Mouse (Mus musculus): ENCODE data around the gene Serpina5. TPM values are rescaled to one million over a fixed set of nuclear protein-coding genes. Genes with fewer than 3 reads are reported as not detected.

Gene Serpina5
- polyA plus RNA-seq (2016; fragmentation: Nextera tagmentation; extraction: Ambion mirVana) = not detected in 2 replicates

DNA sequence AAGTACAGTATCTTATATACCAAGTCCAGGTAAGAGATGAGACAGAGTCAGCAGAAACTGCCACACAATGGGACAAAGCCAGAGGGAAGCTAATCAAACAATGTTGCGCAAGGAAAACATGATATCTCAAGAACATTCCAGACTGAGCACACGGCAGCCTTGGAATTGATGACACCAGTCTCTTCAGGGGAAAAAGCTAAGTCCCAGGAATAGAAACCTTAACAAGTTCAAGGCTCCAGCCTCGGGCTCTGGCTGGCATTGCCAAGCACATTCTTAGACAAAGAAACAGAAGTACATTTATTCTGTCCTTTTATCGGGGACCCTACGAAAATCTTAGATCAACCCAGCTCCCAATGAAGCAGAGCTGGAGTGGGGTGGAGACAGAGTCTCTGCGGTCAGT, at the start of gene Serpina5:
Serpina5 (plus strand) TSS at position 346 of the 400 bp plus-strand sequence.
- H3K36me3 ChIP-seq = no peaks in the 10 kb centered on the region
- H3K9ac ChIP-seq (replicated peaks) = no peak within 1 kb of the TSS
- no peaks in the 10 kb centered on the region for H3K27me3 ChIP-seq
- no peaks in the 10 kb centered on the region for H3K4me1 ChIP-seq
- no peaks in the 10 kb centered on the region for H3K9me3 ChIP-seq
- no peak for ATAC-seq (ENCODE audit: low FRiP score, low read depth)
- H3K27ac ChIP-seq (replicated peaks) = no peak within 1 kb of the TSS
- no peak within 1 kb of the TSS for H3K4me3 ChIP-seq
- 86% methylated on average over 6 of the region's 6 CpGs for WGBS
- H3K4me2 ChIP-seq (replicated peaks) = no peak within 1 kb of the TSS

DNA sequence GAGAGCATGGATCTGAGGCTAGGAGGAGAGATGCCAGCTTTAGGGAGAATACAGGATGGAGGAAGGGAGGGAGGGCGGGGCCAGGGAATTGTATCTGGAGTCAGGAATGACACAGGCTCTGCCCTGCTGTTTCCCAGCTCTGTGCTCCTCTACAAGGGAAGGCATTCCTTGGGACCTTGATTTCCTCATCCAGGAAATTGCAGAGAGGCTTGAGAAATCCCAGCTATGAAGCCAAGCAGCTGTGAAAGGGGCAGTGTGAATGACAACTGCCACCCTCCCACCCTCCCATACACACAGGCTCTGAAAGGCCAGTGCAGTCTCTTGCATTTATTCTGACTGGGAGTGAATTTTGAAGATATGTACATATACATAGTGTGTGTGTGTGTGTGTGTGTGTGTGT, 46.9 kb upstream of the Serpina5 start:
- Histone ChIP-seq H3K36me3 (no peaks in the 10 kb centered on the region), H3K9ac (replicated peaks) (no peak overlapping the region), H3K27ac (replicated peaks) (no peak overlapping the region), H3K4me1 (no peaks in the 10 kb centered on the region), H3K4me2 (replicated peaks) (no peak overlapping the region), H3K27me3 (no peaks in the 10 kb centered on the region), H3K9me3 (no peaks in the 10 kb centered on the region), H3K4me3 (no peak overlapping the region)
- ATAC-seq (ENCODE audit: low FRiP score, low read depth) = no peak
- WGBS = 25% methylated on average over 1 of the region's 1 CpGs

DNA sequence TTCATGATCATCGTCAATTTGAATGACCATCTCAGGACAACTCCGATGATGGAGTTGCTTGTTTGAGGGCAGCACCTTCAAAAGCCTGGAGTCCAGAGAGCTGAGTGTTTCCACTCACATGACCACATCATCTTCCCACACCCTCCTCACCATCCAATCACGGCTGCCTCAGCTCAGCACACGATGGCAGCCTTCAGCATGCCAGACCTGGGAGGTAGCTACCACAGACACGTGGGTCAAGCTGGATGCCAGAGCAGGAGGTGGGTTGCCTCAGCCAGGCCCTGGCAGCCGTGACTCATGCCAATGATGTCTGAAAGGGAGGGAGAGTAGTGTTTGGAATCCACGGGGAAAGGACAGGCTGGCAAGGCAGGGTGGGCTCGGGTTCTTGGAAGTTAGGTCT, 45.2 kb upstream of the Serpina5 start:
- Histone ChIP-seq H3K9me3 (no peaks in the 10 kb centered on the region), H3K4me1 (no peaks in the 10 kb centered on the region), H3K36me3 (no peaks in the 10 kb centered on the region), H3K9ac (replicated peaks) (no peak overlapping the region), H3K4me2 (replicated peaks) (no peak overlapping the region), H3K27ac (replicated peaks) (no peak overlapping the region), H3K27me3 (no peaks in the 10 kb centered on the region), H3K4me3 (no peak overlapping the region)
- WGBS = 86% methylated on average over 8 of the region's 8 CpGs
- ATAC-seq (ENCODE audit: low FRiP score, low read depth) = no peak

DNA sequence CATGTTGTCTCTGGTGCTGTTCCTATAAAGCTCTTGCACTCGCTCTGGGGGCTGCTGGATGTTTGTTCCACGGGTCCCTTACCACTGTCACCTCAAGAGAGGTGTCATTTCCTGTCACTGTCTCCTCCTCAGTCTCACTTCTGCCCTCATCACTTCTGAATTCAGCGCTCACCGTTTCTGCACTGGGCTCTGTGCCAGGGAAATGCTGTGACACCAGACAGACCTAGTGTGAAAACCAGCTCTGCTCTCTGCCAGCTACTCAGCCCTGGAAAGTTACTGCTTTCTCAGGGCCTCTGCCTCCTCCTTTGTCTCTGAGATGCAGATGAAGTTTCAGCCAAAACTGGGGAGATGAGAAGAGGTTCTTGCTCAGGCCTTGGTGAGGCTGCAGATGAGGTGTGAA, 43.9 kb upstream of the Serpina5 start:
- ATAC-seq (ENCODE audit: low FRiP score, low read depth) = no peak
- H3K36me3 ChIP-seq = no peaks in the 10 kb centered on the region
- H3K27me3 ChIP-seq = no peaks in the 10 kb centered on the region
- 62% methylated on average over 4 of the region's 4 CpGs for WGBS
- no peak overlapping the region for H3K27ac ChIP-seq (replicated peaks)
- no peak overlapping the region for H3K4me2 ChIP-seq (replicated peaks)
- no peaks in the 10 kb centered on the region for H3K4me1 ChIP-seq
- H3K9me3 ChIP-seq = no peaks in the 10 kb centered on the region
- H3K4me3 ChIP-seq = no peak overlapping the region
- H3K9ac ChIP-seq (replicated peaks) = no peak overlapping the region

DNA sequence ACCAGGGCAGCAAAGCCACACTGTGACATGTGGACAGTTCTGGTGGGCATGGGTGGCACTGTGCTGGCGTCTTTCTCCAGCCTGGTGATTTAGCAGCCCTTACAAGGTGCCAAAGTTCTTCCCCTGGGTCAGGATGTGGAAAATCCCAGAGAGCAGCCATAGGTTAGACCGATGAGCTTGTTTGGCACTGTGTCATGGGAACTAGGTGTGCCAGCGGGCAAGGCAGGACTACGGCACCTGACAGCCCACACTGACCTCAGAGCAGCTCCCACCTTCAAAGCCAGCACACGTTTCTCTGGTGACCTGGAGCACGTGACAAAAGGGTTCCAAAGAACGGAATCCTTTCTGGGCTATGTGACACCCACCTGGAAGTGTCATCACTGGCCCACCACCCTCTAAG, 43.4 kb upstream of the Serpina5 start:
- Histone ChIP-seq H3K9me3 (no peaks in the 10 kb centered on the region), H3K27me3 (no peaks in the 10 kb centered on the region), H3K4me1 (no peaks in the 10 kb centered on the region), H3K4me3 (no peak overlapping the region), H3K9ac (replicated peaks) (no peak overlapping the region), H3K4me2 (replicated peaks) (no peak overlapping the region), H3K27ac (replicated peaks) (no peak overlapping the region), H3K36me3 (no peaks in the 10 kb centered on the region)
- WGBS = 86% methylated on average over 7 of the region's 7 CpGs
- no peak for ATAC-seq (ENCODE audit: low FRiP score, low read depth)

DNA sequence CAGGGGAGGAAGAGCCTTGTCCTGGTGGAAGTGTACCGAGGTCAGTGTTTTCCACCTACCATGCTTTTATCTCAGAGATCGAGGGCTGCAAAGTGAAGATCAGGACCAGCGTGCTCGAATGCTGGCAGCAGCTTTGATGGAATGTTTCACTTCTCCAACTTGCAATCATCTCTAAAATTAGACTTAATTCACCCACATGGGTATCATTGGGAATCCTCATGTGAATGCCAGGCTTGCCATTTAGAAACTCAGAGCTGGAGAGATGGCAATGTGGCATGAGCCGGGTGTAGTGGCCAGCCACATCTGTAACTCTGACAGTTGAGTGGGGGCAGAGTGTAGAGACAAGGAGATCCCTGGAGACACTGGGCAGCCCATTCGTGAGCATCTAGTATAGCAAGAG, 40.8 kb upstream of the Serpina5 start:
- no peak overlapping the region for H3K9ac ChIP-seq (replicated peaks)
- H3K9me3 ChIP-seq = no peaks in the 10 kb centered on the region
- no peak for ATAC-seq (ENCODE audit: low FRiP score, low read depth)
- no peak overlapping the region for H3K4me3 ChIP-seq
- no peaks in the 10 kb centered on the region for H3K36me3 ChIP-seq
- WGBS = 83% methylated on average over 6 of the region's 6 CpGs
- H3K27ac ChIP-seq (replicated peaks) = no peak overlapping the region
- no peak overlapping the region for H3K4me2 ChIP-seq (replicated peaks)
- no peaks in the 10 kb centered on the region for H3K27me3 ChIP-seq
- H3K4me1 ChIP-seq = no peaks in the 10 kb centered on the region

DNA sequence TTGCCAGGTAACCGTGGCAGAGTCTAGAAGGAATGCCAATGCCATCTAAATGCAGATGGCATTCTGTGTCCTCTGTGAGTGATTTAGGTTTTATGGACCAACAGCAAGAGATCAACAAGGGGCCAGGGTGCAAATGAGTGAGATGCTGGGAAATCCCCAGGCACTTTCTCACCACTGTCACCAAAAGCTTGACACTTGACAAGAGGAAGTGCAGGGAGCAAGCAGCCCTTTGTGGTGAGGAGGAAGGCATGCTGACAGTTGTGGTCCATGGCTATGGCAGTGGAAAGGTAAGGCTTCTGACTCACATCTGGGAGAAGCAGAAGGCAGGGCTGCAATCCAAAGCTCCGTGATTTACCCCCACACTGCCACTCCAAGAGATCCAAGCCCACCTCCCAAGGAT, 39.1 kb upstream of the Serpina5 start:
- no peaks in the 10 kb centered on the region for H3K9me3 ChIP-seq
- H3K27me3 ChIP-seq = no peaks in the 10 kb centered on the region
- 55% methylated on average over 2 of the region's 2 CpGs for WGBS
- no peaks in the 10 kb centered on the region for H3K36me3 ChIP-seq
- H3K4me3 ChIP-seq = no peak overlapping the region
- H3K4me2 ChIP-seq (replicated peaks) = no peak overlapping the region
- no peak overlapping the region for H3K9ac ChIP-seq (replicated peaks)
- H3K27ac ChIP-seq (replicated peaks) = no peak overlapping the region
- H3K4me1 ChIP-seq = no peaks in the 10 kb centered on the region
- no peak for ATAC-seq (ENCODE audit: low FRiP score, low read depth)

DNA sequence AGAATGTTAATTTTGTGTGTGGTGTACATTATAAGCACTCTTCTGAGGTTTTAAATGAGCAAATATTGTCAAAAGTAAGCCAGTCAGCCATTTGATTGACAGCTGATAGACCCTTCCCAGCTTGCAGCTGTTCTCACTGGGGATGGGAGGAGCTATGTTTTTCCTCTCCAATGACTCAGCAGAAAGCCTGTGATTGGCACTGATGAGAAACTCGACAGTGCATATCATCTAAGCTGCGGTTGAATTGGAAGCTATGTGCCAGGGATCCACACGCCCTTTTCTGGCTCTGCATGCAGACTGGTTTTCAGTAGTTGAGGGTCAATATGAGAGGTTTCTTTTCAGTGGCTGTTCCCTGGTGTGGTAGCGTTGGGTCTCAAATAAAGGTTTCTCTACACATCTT, 36.4 kb upstream of the Serpina5 start:
- no peak for ATAC-seq (ENCODE audit: low FRiP score, low read depth)
- no peaks in the 10 kb centered on the region for H3K36me3 ChIP-seq
- no peak overlapping the region for H3K4me3 ChIP-seq
- H3K27ac ChIP-seq (replicated peaks) = no peak overlapping the region
- WGBS = 55% methylated on average over 4 of the region's 4 CpGs
- H3K9me3 ChIP-seq = no peaks in the 10 kb centered on the region
- H3K4me2 ChIP-seq (replicated peaks) = no peak overlapping the region
- H3K9ac ChIP-seq (replicated peaks) = no peak overlapping the region
- H3K27me3 ChIP-seq = no peaks in the 10 kb centered on the region
- no peaks in the 10 kb centered on the region for H3K4me1 ChIP-seq

DNA sequence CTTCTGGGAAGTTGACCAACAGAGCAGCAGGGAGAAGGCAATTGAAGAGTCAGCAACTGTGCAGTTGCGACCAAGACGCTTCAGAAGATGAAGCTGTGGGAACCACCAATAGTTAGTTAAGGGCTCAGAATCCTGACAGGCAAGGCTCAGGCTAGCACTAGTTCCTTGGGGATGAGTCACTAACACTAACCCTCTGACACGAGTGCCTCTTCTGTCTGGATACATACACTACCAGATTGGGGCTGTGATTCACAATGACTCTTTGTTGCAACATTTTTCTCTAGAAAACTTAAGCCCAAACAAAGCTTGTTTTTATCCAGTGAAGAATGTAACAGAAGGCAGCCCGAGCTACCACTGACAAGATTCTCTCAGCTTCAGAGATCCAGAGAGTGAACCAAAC, 35.9 kb upstream of the Serpina5 start:
- no peak overlapping the region for H3K4me2 ChIP-seq (replicated peaks)
- H3K27me3 ChIP-seq = no peaks in the 10 kb centered on the region
- no peak overlapping the region for H3K9ac ChIP-seq (replicated peaks)
- no peaks in the 10 kb centered on the region for H3K4me1 ChIP-seq
- H3K9me3 ChIP-seq = no peaks in the 10 kb centered on the region
- no peaks in the 10 kb centered on the region for H3K36me3 ChIP-seq
- WGBS = 86% methylated on average over 4 of the region's 4 CpGs
- H3K27ac ChIP-seq (replicated peaks) = no peak overlapping the region
- ATAC-seq (ENCODE audit: low FRiP score, low read depth) = no peak
- no peak overlapping the region for H3K4me3 ChIP-seq

DNA sequence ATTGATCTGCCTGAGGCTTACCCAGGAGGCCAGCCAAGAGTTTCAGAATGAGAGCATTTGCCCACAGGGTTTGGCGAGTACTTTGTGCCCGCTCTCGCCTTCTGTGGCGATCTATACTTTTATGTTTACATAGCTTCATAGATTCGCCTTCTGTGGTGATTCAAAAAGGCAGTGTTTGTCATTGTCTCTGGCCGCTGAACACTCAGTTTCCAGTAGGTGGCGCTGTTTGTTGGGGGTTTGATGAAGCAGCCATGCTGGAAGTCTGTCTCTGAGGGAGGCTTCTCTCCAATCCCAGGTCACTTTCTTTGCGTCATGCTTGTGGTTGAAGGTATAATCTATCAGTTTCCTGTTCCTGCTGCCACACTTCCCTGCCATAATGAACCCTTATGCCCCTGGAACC, 34.7 kb upstream of the Serpina5 start:
- no peak overlapping the region for H3K27ac ChIP-seq (replicated peaks)
- 22% methylated on average over 8 of the region's 8 CpGs for WGBS
- no peaks in the 10 kb centered on the region for H3K36me3 ChIP-seq
- no peak overlapping the region for H3K4me3 ChIP-seq
- no peak overlapping the region for H3K9ac ChIP-seq (replicated peaks)
- H3K4me1 ChIP-seq = no peaks in the 10 kb centered on the region
- no peak overlapping the region for H3K4me2 ChIP-seq (replicated peaks)
- no peaks in the 10 kb centered on the region for H3K27me3 ChIP-seq
- ATAC-seq (ENCODE audit: low FRiP score, low read depth) = no peak
- H3K9me3 ChIP-seq = no peaks in the 10 kb centered on the region

DNA sequence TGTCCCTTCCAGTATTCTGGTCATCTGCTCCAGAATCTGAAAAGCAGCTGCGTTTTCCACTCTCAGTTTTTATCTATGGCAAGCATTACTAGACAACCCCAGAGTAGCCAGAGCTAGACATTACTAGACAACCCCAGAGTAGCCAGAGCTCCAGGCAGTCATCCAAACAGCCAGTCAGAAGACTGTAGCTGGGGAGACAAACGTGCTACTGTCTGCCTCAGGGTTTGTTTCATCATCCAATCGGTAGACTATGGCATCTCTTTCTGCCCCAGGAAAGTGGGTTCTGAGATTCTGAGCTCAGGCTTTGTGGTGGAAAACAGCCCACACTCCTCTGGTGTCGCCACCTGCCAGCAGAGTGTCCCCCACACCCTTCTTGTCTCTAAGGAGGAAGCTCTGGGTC, 33.4 kb upstream of the Serpina5 start:
- H3K27me3 ChIP-seq = no peaks in the 10 kb centered on the region
- 46% methylated on average over 4 of the region's 4 CpGs for WGBS
- H3K4me3 ChIP-seq = peak overlapping the region; percentile 13; the same call in 1 of the 2 replicates
- H3K36me3 ChIP-seq = no peaks in the 10 kb centered on the region
- no peak overlapping the region for H3K27ac ChIP-seq (replicated peaks)
- H3K9ac ChIP-seq (replicated peaks) = no peak overlapping the region
- 0 out of 2 replicates have a peak, but pooled peaks have one; percentile 20 for ATAC-seq (ENCODE audit: low FRiP score, low read depth)
- H3K4me1 ChIP-seq = no peaks in the 10 kb centered on the region
- peak overlapping the region; percentile 28 for H3K4me2 ChIP-seq (replicated peaks)
- no peaks in the 10 kb centered on the region for H3K9me3 ChIP-seq

DNA sequence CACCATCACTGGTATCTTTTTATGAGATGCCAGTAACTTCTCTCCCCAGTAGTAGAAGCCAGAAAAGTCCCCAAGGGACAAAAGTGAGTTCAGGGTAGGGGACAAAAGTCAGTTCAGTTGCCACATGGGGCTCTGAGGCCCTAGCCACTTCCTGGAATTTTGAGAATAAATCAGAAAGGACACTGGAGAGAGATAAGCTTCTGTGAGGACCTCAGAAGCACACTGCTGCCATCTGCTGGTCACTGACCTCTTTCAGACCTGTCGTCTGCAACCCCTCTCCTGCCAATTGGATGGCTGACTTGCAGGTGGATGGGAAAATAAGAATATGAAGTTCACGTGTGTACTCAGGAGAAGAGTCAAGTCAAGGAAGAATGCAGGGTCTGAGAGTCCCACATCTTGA, 31.3 kb upstream of the Serpina5 start:
- H3K27me3 ChIP-seq = no peaks in the 10 kb centered on the region
- peak; percentile 42; the same call in 1 of the 2 replicates for ATAC-seq (ENCODE audit: low FRiP score, low read depth)

DNA sequence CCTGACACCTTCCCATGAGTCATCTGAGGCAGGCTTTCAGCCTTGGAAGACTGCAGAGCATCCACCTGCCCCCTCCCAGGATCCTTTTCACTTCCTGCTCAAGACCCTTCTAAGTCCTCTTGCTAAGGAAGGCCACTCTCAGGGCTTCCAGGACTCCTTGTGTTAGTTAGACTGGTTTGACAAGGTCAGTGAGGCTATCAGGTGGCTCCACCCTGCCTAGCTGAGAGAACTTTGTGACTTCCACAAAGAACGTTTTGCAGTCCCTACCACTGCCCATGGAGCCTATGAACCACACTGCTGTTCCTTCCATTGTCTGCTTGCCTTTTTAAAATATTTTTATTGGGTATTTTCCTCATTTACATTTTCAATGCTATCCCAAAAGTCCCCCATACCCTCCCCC, 29.2 kb upstream of the Serpina5 start:
- Histone ChIP-seq H3K27me3 (no peaks in the 10 kb centered on the region), H3K9ac (replicated peaks) (no peak overlapping the region), H3K27ac (replicated peaks) (no peak overlapping the region), H3K4me1 (no peaks in the 10 kb centered on the region), H3K4me3 (no peak overlapping the region), H3K9me3 (no peaks in the 10 kb centered on the region), H3K4me2 (replicated peaks) (no peak overlapping the region), H3K36me3 (no peaks in the 10 kb centered on the region)
- ATAC-seq (ENCODE audit: low FRiP score, low read depth) = no peak
- WGBS = 52% methylated on average over 1 of the region's 1 CpGs

More for the DNA sequence above, 31.3 kb upstream of the Serpina5 start:
- no peak overlapping the region for H3K9ac ChIP-seq (replicated peaks)
- WGBS = 15% methylated on average over 2 of the region's 2 CpGs
- H3K9me3 ChIP-seq = no peaks in the 10 kb centered on the region
- no peak overlapping the region for H3K27ac ChIP-seq (replicated peaks)
- H3K36me3 ChIP-seq = no peaks in the 10 kb centered on the region
- no peak overlapping the region for H3K4me2 ChIP-seq (replicated peaks)
- no peaks in the 10 kb centered on the region for H3K4me1 ChIP-seq
- H3K4me3 ChIP-seq = no peak overlapping the region

Measured in midbrain, embryonic 12.5 days (tissue).